Mouse (Mus musculus) brain, embryonic 14.5 days (tissue): ENCODE results near the gene Tapbpl.

Source experiments
- CTCF ChIP-seq: fragments of 200-500 bp; IDR thresholded peaks from 2 replicates; pipeline ENCODE4 v1.5.1; 2012; ENCODE audit warnings: inconsistent platforms, mild to moderate bottlenecking, moderate library complexity, borderline replicate concordance; ENCODE audit not compliant: insufficient read depth, insufficient read length; ENCODE audit errors: extremely low read depth
- POLR2A ChIP-seq: fragments of 200-500 bp; IDR thresholded peaks from 2 replicates; pipeline ENCODE4 v1.6.1; 2012; ENCODE audit warnings: mild to moderate bottlenecking, inconsistent platforms, borderline replicate concordance; ENCODE audit not compliant: poor library complexity, insufficient read depth, insufficient read length, severe bottlenecking; ENCODE audit errors: extremely low read depth

DNA sequence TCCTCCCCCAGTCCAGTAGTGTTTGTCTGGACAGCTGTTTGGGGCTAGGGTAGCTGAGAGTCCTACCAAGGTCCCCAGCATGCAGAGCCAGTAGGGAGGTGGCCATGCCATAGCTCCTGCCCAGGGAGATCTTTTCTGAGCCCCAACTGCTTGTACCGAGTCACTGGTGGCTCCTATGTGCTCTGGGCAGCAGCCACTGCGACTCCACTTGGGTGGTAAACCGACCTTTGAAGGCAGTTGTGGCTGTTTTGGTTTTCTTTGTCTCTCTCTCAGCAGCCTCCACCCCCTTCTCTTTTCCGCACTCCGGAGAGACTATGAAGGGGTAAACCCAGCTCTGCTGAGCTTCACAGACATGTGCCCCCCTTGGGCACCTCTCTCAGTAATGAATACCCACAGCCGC lies 5.1 kb upstream of the Tapbpl start, which contains the start of gene Cd27:
- TF ChIP-seq CTCF, result no peak
- no peak for TF ChIP-seq POLR2A
